Comparison of ENCODE assay signal across 25 mouse cellular contexts in genomic region chr11:61304535-61304934, GRCm38 (mm10). TPM values are rescaled to one million over a fixed set of nuclear protein-coding genes. Genes with fewer than 3 reads are reported as not detected.
"Had no signal": no experiment of that assay in that cellular context is flagged by ENCODE, and none has a peak within 500 bp of the region (broad histone marks: within the 10 kb centered on the region; RNA-seq: fewer than 3 reads in every experiment).

No protein-coding gene starts in this region.

RNA-seq across cellular contexts. Expression of gene Aldh3a2, which starts 37.3 kb away (rescaled TPM):
- polyA plus RNA-seq: erythroblast, embryonic 14.5 days had no signal

RNA-seq across cellular contexts. Expression of gene Slc47a2, which starts 38.1 kb away (rescaled TPM):
- total RNA-seq: common myeloid progenitor, adult 5-6 weeks; forebrain, postnatal 0 days; gastrocnemius, adult 18-20 months; gastrocnemius, adult 2 months; gastrocnemius, adult 8-10 months; gastrocnemius, postnatal 10 days; gastrocnemius, postnatal 14 days; gastrocnemius, postnatal 25 days; gastrocnemius, postnatal 36 days; gastrocnemius, postnatal 4 days; granulocyte monocyte progenitor cell, adult 5-6 weeks; heart, adult 18-20 months; heart, adult 2 months had no signal
- polyA plus RNA-seq: embryonic facial prominence, embryonic 10.5 days; embryonic facial prominence, embryonic 11.5 days; embryonic facial prominence, embryonic 12.5 days; embryonic facial prominence, embryonic 13.5 days; erythroblast, embryonic 14.5 days; forebrain, embryonic 10.5 days; forebrain, embryonic 11.5 days; forebrain, embryonic 12.5 days; forebrain, embryonic 13.5 days; forebrain, embryonic 14.5 days; forebrain, embryonic 15.5 days; forebrain, embryonic 16.5 days; forebrain, postnatal 0 days had no signal
